Mouse (Mus musculus): ENCODE results near the gene Ptprn2.
A peak's percentile ranks its signal among the peaks of the same experiment; 100 is the strongest.

The Ptprn2 gene

GRCm38 (mm10) chr12:116804712-116805111 lies 319.2 kb downstream of the Ptprn2 start:
- DNase-seq, result peak; percentile 15

DNA sequence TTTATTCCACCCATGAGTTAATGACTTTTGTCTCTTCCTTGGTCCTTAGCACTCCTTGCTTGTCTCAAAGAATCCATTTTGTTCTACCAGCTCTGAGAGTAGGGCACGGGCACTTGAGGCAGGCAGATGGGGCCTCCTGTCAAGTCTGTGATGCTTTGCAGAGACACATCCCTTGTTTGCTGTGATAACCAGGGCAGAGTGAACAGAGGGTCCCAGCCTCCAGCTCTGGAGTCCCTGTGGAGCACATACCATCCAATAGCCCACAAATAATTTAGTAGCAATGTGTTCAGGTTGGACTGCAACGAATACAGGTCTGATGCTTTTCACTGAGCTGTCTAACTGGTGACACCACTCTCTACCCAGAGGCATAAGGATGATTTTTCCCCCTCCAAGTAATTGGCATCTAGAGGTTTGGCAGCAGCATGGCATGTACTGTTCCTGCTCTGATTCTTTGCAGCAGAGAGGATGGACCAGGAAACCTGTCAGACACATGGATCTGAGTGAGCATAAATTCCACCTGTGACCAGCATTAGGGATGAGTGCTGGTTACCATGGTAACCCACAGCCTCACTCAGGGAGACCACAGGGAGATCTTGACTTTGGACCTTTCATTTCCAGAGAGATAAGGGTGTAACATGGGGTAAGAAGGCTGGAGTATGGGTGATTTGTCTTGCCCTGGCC lies 319.7 kb downstream of the Ptprn2 start:
- no peak for DNase-seq

GRCm38 (mm10) chr12:116806089-116806488 lies 320.6 kb downstream of the Ptprn2 start:
- DNase-seq, result no peak

DNA sequence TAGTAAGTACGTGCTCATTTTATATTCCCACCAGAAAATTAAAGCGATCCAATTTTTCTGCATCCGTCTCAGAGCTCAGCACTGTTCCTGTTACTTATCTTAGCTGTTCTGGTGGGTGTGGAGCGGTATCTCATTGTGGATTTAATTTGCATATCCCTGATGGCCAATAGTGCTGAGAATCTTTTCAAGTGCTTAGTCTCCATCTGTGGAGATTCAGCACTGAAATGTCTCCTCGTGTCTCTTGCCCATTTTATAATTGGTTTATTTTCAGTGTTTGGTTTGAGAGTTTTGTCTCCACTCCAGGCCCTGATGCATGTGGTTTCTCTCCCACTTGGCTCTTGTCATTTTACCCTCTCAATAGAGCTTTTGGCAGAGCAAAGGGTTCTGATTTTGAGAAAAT lies 327.5 kb downstream of the Ptprn2 start:
- no peak for DNase-seq

DNA sequence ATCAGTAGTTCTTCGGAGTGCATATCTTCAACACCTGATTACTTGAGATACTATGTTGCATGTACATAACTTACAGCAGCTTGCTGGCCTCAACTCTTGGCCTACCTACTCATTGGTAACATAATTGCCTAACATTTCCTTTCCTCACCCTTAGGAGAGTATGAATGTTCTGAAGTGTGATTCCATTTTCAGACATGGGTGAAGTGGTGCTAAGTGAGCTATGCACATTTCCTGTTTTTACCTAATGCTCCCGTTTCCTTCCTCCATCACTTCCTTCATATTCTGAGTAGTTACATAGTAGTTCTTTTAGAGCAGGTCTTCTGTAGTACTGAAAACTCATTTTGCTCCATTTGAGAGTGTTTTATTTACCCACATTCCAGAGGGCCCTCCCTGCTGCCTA lies 334.3 kb downstream of the Ptprn2 start:
- no peak for DNase-seq

DNA sequence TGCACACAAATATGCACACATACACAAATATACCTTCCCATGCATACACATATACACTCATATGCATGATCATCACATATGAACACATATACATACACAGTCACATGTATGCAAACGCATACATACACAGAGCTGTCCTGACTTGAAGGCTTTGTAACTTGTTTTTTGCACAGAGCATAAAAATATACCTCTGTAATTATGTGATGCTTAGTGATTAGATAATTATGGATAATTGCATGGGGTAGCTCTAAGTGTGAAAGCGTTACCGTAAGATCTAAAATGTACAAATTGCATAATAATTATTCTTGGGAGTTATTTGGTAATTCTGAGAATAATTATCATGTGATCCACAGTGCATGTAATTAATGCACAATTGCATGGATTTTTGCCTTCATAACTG lies 337.8 kb downstream of the Ptprn2 start:
- no peak for DNase-seq

GRCm38 (mm10) chr12:116827748-116828147 lies 342.2 kb downstream of the Ptprn2 start:
- DNase-seq, result no peak

- no peak for DNase-seq
Observed at GRCm38 (mm10) chr12:116838611-116839192, 353.2 kb downstream of the Ptprn2 start.

DNA sequence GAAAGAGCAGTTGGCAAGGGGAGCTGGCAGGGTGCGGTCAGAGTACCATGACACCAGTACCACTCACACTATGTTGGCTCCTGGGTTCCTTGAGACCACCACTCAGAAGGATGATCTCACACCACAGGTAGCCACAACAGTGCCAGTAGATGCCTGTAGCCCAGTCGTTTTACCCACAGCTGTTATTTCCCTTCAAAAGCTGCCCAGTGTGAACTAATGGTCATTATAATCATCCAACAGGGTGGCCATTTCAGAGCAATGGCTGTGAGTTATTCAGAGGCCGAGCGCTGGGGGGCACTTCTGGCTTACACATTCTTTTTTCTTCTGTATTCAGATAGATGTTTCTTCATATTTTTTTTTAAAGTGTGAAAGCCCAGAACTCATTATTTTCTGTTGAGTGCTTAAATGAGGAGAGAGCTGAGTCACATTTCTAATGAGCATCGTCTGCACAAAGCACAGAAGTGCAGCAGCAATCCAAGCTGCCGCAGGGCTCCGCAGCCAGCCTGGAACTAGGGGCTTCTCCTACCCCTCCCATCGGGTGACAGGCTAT lies 357.3 kb downstream of the Ptprn2 start:
- DNase-seq, result no peak

- no peak for DNase-seq
Observed at GRCm38 (mm10) chr12:116846220-116846619, 360.7 kb downstream of the Ptprn2 start.

DNA sequence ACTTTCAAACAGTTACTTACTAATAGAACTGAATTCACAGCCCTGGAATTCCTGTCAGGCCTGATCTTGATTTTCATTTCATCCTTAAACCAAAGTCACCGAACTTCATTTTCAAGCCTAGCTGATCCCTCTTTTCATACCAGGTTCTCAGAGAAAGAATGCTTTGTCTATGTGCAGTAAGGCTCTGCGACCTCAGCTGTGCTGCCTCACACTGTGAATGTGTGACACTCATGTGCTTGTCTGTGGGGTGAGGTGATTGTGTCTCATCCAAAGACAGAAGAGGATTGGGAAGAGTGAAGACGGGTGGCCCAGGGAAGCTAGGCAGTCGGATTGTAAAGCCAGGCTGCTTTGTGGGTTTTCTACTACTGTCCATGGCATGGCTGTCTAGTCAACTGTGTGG lies 361.5 kb downstream of the Ptprn2 start:
- no peak for DNase-seq

- no peak for DNase-seq
Observed at GRCm38 (mm10) chr12:116856307-116856706, 370.8 kb downstream of the Ptprn2 start.

DNA sequence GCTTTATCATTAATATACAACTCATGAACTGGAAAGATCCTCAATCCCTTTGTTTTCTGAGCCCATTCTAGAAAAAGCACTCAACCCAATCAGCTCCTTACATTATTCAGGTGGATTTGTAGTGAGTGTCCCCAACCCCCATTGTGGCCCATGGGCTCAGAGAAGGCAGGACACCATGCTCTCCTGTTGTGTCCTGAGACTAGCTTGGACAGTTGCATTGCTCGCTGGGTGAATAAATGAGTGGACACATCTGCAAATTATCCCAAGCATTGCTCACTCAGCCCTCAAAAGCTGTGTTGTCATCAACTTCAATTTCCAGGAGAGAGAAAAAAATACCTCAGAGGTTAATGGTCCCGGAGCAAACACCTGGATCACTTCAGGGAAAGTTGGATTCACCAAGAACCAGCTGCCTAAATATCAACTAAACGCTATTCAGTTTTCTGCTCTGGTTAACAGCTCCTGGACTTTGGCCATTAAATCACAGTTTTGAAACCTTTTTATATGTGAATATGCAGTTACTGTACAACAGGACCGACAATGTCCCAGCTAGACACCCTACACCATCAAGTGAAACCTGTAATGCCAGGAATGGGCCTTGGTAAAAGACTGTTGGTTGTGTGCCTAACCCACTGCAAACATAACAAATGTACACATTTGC lies 376.0 kb downstream of the Ptprn2 start:
- DNase-seq, result no peak

GRCm38 (mm10) chr12:116863291-116863899 lies 377.9 kb downstream of the Ptprn2 start:
- DNase-seq, result no peak

DNA sequence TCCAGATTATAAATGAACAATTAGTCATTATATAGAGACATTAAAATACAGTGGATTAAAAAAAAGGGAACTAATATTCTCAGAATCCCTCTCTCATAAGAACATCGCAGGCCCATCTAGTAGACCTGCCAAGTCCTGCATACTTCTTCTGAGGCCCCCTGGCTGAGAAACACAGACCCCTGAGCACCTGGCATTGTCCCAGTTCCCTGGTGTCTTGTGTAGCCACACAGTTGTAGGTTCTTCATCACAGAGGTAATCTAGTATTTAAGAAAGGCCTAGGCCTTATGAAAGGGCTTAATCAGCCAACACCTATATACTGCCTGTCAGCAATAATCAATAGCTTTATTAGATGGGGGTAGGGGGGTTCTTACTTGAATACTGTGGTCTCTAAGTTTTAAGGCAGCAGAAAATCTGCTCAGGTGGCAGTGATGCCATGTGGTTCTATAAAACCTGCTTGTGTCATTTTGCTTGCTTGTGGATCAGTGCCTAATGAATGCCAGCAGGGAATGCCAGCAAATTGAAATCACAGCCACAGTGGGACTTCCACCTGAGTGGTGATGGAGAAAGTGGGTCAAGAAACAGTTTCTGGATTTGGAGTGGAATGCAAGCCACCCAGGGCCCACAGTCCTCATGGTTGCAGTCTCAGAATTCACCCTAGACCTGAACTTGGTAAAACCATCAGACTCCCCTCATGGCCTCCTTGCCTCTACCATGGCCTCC lies 388.5 kb downstream of the Ptprn2 start:
- peak; percentile 78 for DNase-seq

- no peak for DNase-seq
Observed at GRCm38 (mm10) chr12:116887496-116888281, 402.2 kb downstream of the Ptprn2 start.

DNA sequence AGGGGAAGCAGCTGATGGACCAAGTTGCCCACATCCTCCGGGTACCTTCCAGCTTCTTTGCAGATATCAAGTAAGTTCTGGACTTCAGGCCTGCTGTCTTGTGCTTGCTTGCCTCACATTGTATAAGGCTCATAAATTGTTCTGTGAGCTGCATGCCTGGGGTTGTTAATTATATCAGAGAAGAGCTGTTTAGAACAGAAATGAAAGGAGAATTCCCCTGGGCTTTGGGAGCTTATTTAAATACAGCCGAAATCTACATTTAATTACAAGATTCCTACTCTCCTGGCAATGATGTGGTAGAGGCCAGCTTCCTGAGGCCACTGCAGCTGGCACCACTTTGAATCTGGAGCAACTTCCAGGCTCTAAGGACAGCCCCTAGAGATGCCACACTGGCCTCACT lies 403.3 kb downstream of the Ptprn2 start:
- DNase-seq, result no peak

DNA sequence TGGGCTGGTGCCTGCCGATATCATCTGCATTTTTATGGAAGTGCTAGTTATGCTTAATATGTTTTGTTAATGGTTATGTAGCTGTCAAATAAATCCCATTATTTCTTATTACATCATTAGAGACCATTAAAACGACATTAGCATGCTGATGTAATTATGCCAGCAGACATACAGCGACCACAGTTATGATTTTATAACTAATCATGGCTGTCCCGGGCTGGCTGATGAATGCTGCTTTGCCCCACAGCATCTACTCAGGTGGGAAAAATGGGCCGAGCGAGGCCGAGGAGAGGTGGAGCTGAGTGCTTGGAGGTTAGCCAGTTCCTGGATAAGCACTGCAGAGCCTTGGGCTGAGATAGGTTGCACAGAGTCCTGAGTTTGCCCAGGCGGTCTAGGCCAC lies 407.1 kb downstream of the Ptprn2 start:
- DNase-seq, result no peak

DNA sequence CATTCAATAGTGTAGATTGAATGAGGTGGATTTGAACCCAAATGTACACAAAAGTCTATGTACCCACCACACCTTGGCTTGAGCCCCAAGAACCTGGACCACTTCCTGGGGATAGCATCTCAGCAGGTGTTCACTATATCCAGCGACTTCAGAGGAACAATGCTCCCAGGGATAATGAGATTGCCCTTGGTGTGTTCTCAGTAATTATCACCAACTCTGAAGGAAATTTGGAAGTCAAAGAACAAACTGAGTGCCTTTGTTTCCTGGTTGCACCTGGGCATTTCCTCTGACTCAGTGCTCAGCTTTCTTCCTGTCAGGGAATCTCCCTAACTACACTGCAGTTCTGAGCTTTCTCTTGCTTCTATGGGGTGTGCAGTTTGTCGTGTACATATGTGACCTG lies 411.1 kb downstream of the Ptprn2 start:
- DNase-seq, result no peak

- DNase-seq, result no peak
Observed at GRCm38 (mm10) chr12:116901773-116902172, 416.3 kb downstream of the Ptprn2 start.

DNA sequence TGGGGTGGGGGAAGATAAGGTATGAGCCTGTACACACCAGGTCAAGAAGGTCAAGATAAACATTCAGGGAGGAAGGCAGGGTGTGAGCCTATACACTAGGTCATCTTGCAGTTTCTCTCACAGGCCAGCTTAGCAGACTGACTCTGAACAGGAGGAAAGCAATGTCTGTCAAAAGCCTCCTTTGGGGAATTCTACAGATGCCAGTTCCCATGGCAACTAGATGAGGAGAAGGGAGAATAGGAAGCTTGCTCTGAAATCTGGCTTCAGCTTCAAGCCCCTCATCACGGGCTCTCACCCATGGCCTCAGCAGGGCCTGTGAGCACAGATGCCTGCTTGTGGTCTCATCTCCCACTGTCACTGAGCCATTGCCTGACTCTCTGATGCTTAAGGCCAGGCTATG lies 421.9 kb downstream of the Ptprn2 start:
- DNase-seq, result no peak

DNA sequence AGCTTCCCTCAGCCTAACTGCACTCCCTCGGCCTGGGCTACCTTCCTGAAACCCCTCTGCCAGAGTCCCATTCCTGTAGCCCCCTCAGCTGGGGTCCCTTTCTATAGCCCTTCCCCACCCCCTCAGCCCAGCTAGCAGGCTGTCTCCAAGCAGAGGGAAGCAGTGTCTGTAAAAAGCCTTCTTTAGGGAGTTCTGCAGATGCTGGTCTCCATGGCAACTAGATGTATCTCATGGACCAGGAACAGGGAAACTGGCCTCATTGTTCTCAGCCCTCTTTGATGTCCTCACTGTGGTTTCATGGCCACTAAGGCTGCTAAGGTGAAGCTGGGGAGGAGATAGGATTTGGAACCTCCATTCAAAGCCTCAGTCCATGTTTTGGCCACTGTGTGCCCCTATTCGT lies 423.1 kb downstream of the Ptprn2 start:
- no peak for DNase-seq

Data from cerebellum, adult 11-12 months (tissue).